Mouse (Mus musculus) bone marrow macrophage, adult 2 months (primary cell): Measurements from ENCODE around the gene Cpa5.

Experiments
- CTCF ChIP-seq: IDR thresholded peaks from 2 replicates; pipeline ENCODE4 v1.5.1; 2012; ENCODE audit warnings: low read depth, mild to moderate bottlenecking, low read length, moderate library complexity
- POLR2A ChIP-seq: IDR thresholded peaks from 2 replicates; pipeline ENCODE4 v1.6.1; 2012; ENCODE audit warnings: mild to moderate bottlenecking, low read depth, low read length, borderline replicate concordance

DNA sequence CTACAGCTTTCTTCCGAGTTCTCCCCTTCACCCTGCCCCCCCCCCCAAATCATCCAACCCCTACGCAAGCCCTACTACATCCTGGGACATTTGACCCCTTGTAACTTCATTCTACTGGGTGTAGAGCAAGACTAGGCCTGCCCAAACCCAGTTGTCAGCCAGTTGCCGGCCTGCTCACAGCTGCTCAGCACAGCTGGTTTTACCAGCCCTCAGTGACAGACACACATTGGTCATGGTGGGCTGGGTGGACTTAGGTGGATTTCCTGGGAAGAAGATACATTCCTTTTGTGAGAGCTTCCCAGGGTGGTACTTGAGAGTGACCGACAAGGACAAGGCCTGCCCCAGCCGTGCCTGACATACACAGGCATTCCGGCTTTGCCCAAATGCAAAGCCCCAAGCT, 10.2 kb downstream of the Cpa5 start:
- TF ChIP-seq CTCF (no peak), POLR2A (no peak)
